Mouse (Mus musculus) lung, embryonic 16.5 days (tissue): Measurements from ENCODE around the gene Gm17655. TPM values are rescaled to one million over a fixed set of nuclear protein-coding genes. Genes with fewer than 3 reads are reported as not detected.
"Not testable (repeated sequence)": the region's sequence is repeated elsewhere in the genome, so short reads cannot be mapped to it uniquely, and the experiment has no call there.

Experiments
- ATAC-seq: fragments of 200-750 bp; cut with Nextera tagmentation; 2 replicates; pipeline ENCODE4 v1.8.0; 2017; ENCODE audit warnings: low read depth, mild to moderate bottlenecking, moderate library complexity
- H3K27ac ChIP-seq: fragments of 300-500 bp; sonication (generic); 2 replicates; pipeline ENCODE4 v1.5.1; 2014; ENCODE audit warnings: mild to moderate bottlenecking, control low read depth, low read length
- H3K27me3 ChIP-seq: fragments of 300-500 bp; sonication (generic); 2 replicates; pipeline ENCODE4 v1.6.1; 2014; ENCODE audit warnings: low read depth, low read length, mixed read lengths; ENCODE audit not compliant: control insufficient read depth, insufficient read depth
- H3K36me3 ChIP-seq: fragments of 300-500 bp; sonication (generic); 2 replicates; pipeline ENCODE4 v1.6.1; 2014; ENCODE audit warnings: low read length; ENCODE audit not compliant: control insufficient read depth, insufficient read depth
- H3K4me1 ChIP-seq: fragments of 300-500 bp; sonication (generic); replicated peaks from 2 replicates; pipeline ENCODE4 v1.6.1; 2014; ENCODE audit warnings: low read length, mixed read lengths; ENCODE audit not compliant: control insufficient read depth, insufficient read depth
- H3K4me2 ChIP-seq: fragments of 300-500 bp; sonication (generic); 2 replicates; pipeline ENCODE4 v1.6.1; 2014; ENCODE audit warnings: low read depth, low read length, control low read depth
- H3K4me3 ChIP-seq: fragments of 300-500 bp; sonication (generic); 2 replicates; pipeline ENCODE4 v1.5.1; 2014; ENCODE audit warnings: mild to moderate bottlenecking, low read length, control low read depth
- H3K9ac ChIP-seq: fragments of 300-500 bp; sonication (generic); 2 replicates; pipeline ENCODE4 v1.6.1; 2014; ENCODE audit warnings: low read length, control low read depth
- H3K9me3 ChIP-seq: fragments of 300-500 bp; sonication (generic); 2 replicates; pipeline ENCODE4 v1.6.1; 2016; ENCODE audit warnings: low read length; ENCODE audit not compliant: control insufficient read depth
- WGBS: fragments of 180-500 bp; shearing (Covaris S2); extraction: QIAGEN DNeasy Blood & Tissue Kit; methylation state at CpG from one replicate; pipeline ENCODE4 v1.1.7; 2014; 5-methylcytosine and 5-hydroxymethylcytosine counted together
- polyA plus RNA-seq: library from polyadenylated mRNA; unstranded; fragments of >200 nt; fragmentation: Nextera tagmentation; extraction: Ambion mirVana; gene quantifications from 2 replicates; pipeline ENCODE4 v1.2.1, GENCODE M21; 2015

The Gm17655 gene
- polyA plus RNA-seq, 1 experiment from 2014 or later: 6.0 TPM

- Histone ChIP-seq H3K36me3 (no peaks in the 10 kb centered on the region), H3K9me3 (no peaks in the 10 kb centered on the region), H3K9ac (peak within 1 kb of the TSS; percentile 54), H3K4me2 (peak within 1 kb of the TSS; percentile 69), H3K27ac (peak within 1 kb of the TSS; percentile 87), H3K27me3 (no peaks in the 10 kb centered on the region), H3K4me3 (peak within 1 kb of the TSS; percentile 54), H3K4me1 (peaks cover 3% of the 10 kb centered on the region; the same call in 1 of the 2 replicates)
- peak; percentile 94 for ATAC-seq
- under 1% methylated on average over 25 of the region's 25 CpGs for WGBS
Observed at GRCm38 (mm10) chr5:110094030-110094846, 21.9 kb upstream of the Gm17655 start, which contains the start of gene Gm35315. Gm35315 (minus strand) TSS chr5:110094420.

- no peaks in the 10 kb centered on the region for H3K9me3 ChIP-seq
- H3K4me2 ChIP-seq: no peak overlapping the region
- peaks cover 3% of the 10 kb centered on the region; the same call in 1 of the 2 replicates for H3K4me1 ChIP-seq
- no peak overlapping the region for H3K27ac ChIP-seq
- WGBS: 36% methylated on average over 2 of the region's 2 CpGs
- H3K4me3 ChIP-seq: no peak overlapping the region
- H3K27me3 ChIP-seq: no peaks in the 10 kb centered on the region
- ATAC-seq: no peak
- H3K9ac ChIP-seq: no peak overlapping the region
- no peaks in the 10 kb centered on the region for H3K36me3 ChIP-seq
Observed at GRCm38 (mm10) chr5:110091546-110091945, 19.2 kb upstream of the Gm17655 start.

- H3K4me2 ChIP-seq: no peak overlapping the region
- no peak for ATAC-seq
- H3K27ac ChIP-seq: no peak overlapping the region
- no peaks in the 10 kb centered on the region for H3K9me3 ChIP-seq
- no peaks in the 10 kb centered on the region for H3K36me3 ChIP-seq
- H3K27me3 ChIP-seq: no peaks in the 10 kb centered on the region
- H3K9ac ChIP-seq: no peak overlapping the region
- WGBS: 30% methylated on average over 14 of the region's 14 CpGs
- no peak overlapping the region for H3K4me3 ChIP-seq
- H3K4me1 ChIP-seq: no peaks in the 10 kb centered on the region
Observed at GRCm38 (mm10) chr5:110086161-110086866, 14.0 kb upstream of the Gm17655 start.

- no peak overlapping the region for H3K9ac ChIP-seq
- no peak overlapping the region for H3K27ac ChIP-seq
- no peak overlapping the region for H3K4me3 ChIP-seq
- no peaks in the 10 kb centered on the region for H3K4me1 ChIP-seq
- peaks cover 7% of the 10 kb centered on the region for H3K36me3 ChIP-seq
- WGBS: 73% methylated on average over 4 of the region's 4 CpGs
- H3K27me3 ChIP-seq: no peaks in the 10 kb centered on the region
- no peak for ATAC-seq
- peaks cover 7% of the 10 kb centered on the region; the same call in 1 of the 2 replicates for H3K9me3 ChIP-seq
- H3K4me2 ChIP-seq: no peak overlapping the region
Observed at GRCm38 (mm10) chr5:110082961-110083360, 10.6 kb upstream of the Gm17655 start.

GRCm38 (mm10) chr5:110057637-110058408 lies 14.5 kb downstream of the Gm17655 start:
- Histone ChIP-seq H3K4me1 (no peaks in the 10 kb centered on the region), H3K27ac (peak overlapping the region; percentile 85), H3K9ac (peak overlapping the region; percentile 59), H3K27me3 (no peaks in the 10 kb centered on the region), H3K36me3 (no peaks in the 10 kb centered on the region), H3K4me3 (peak overlapping the region; percentile 57), H3K4me2 (peak overlapping the region; percentile 58), H3K9me3 (0 out of 2 replicates have a peak, but pooled peaks cover 2% of the 10 kb centered on the region)
- peak; percentile 99 for ATAC-seq
- 1% methylated on average over 19 of the region's 19 CpGs for WGBS

- Histone ChIP-seq H3K27ac (peak overlapping the region; percentile 67), H3K4me2 (peak overlapping the region; percentile 43), H3K9ac (peak overlapping the region; percentile 17), H3K4me3 (peak overlapping the region; percentile 30)
- H3K9me3 ChIP-seq, H3K4me1 ChIP-seq, H3K36me3 ChIP-seq, H3K27me3 ChIP-seq: not testable (repeated sequence)
- 29% methylated on average over 8 of the region's 8 CpGs for WGBS
- peak; percentile 96 for ATAC-seq
Observed at GRCm38 (mm10) chr5:110023694-110024427, 48.5 kb downstream of the Gm17655 start.

- WGBS: 27% methylated on average over 9 of the region's 9 CpGs
- Histone ChIP-seq H3K9ac (peak overlapping the region; percentile 17), H3K4me1 (no peaks in the 10 kb centered on the region), H3K4me3 (peak overlapping the region; percentile 30), H3K27ac (peak overlapping the region; percentile 67), H3K36me3 (no peaks in the 10 kb centered on the region), H3K9me3 (no peaks in the 10 kb centered on the region), H3K27me3 (no peaks in the 10 kb centered on the region), H3K4me2 (peak overlapping the region; percentile 43)
- peak; percentile 90 for ATAC-seq
Observed at GRCm38 (mm10) chr5:110023273-110023672, 49.0 kb downstream of the Gm17655 start.

- not testable (repeated sequence) for H3K9me3 ChIP-seq, H3K4me3 ChIP-seq, H3K4me1 ChIP-seq, H3K9ac ChIP-seq, H3K4me2 ChIP-seq, ATAC-seq, H3K27me3 ChIP-seq, H3K27ac ChIP-seq, H3K36me3 ChIP-seq
- WGBS: 89% methylated on average over 10 of the region's 10 CpGs
Observed at GRCm38 (mm10) chr5:110015775-110016174, 56.5 kb downstream of the Gm17655 start.
